Mouse (Mus musculus) CD4-positive naive resting alpha-beta T cell, adult 76 days (primary cell): ENCODE data around the gene Nifk. TPM values are rescaled to one million over a fixed set of nuclear protein-coding genes. Genes with fewer than 3 reads are reported as not detected.

Experiments
- total RNA-seq: library from RNA; stranded (reverse); gene quantifications from one replicate; pipeline ENCODE4 v1.2.4, GENCODE M21; 2023

The Nifk gene
- 44.4 TPM for total RNA-seq

GRCm38 (mm10) chr1:118321661-118322201 is at the start of gene Nifk:
TSS of gene Nifk (plus strand) at chr1:118321839.

DNA sequence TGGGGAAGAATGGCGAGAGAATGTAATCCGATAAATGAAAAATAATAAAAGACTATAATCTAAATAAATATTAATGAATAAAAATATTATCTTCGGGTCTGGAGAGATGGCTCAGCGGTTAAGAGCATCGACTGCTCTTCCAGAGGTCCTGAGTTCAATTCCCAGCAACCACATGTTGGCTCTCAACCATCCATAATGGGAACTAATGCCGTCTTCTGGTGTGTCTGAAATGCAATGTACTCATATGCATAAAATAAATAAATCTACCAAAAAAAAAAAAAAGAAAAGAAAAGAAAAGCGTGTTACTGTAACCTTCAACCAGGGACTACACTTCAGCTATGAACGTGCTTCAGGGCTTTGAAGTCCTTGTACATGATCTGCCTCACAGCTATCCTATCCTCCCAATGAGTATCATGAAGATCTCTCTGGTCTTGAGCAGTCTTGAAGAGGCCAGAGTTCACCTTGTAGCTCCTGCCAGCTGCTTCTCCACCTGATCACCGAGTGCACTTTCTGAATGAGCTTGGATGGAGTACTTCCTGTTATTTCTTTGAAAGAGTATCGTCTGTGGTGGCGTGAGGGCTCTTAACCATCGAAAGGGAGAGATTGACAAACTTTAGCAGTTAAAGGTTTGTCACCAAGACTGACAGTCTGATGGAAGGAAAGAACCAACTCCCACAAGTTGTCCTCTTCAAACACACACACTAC is 9.9 kb upstream of the Nifk start, which contains the start of gene Tsn:
Gene Tsn, minus strand, starts transcription at position 118 of the 705 bp plus-strand sequence.

Other genes starting within 250 kb of the Nifk start
- not detected for gene Gm29106, start 145.3 kb upstream of the Nifk start, total RNA-seq
- gene Tsn, start 10.1 kb upstream of the Nifk start, total RNA-seq = 91.0 TPM
- 90.3 TPM for gene Clasp1, start 67.2 kb downstream of the Nifk start, total RNA-seq